Mouse (Mus musculus): ENCODE measurements around the gene Zfp64. TPM values are rescaled to one million over a fixed set of nuclear protein-coding genes. Genes with fewer than 3 reads are reported as not detected.

The Zfp64 gene
- polyA plus RNA-seq, 1 experiment from 2014 or later: 12.0 TPM

DNA sequence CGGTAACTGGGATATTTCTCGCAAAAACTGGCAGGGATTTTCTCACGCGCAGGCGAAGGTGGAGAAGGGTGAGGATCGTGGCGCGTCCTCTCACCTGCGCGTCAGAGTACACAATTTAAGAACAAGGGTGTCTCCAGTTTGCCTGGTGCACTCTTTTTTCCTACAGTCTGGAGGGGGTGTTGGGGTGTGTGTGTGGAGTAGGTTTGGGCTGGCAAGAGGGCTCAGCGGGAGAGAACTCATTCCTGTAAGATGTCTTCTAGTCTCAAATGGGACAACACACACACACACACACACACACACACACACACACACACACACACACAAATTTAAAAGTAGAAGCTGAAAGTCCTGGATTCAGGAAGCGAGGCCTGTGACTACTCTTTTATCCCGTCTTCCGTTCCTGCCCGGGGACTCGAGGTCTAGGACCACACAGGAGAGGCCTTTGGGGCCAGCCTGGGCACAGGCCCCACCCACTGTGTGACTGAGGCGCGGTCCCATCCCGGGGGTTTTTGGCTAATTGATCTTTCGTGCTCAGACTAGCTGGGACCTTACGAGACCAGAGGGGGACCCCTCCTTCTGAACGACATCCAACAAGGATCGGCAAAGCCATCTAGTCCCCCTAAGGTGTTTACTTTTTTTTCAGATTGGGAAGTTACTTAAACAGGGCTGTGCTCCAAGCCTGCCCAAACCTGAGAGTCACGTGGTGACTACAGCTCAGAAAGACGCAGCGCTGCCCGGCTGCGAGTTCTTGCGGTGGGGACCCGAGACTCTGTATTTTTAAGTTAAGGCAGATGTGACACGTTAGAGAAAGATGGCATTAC lies 42.3 kb downstream of the Zfp64 start:
- Histone ChIP-seq H3K27me3 (peaks cover 48% of the 10 kb centered on the region), H3K4me2 (peak overlapping the region; percentile 63), H3K4me3 (replicated peaks) (peak overlapping the region; percentile 45), H3K36me3 (no peaks in the 10 kb centered on the region), H3K27ac (no peak overlapping the region), H3K9me3 (replicated peaks) (no peaks in the 10 kb centered on the region), H3K4me1 (replicated peaks) (peaks cover 17% of the 10 kb centered on the region; the same call in 1 of the 2 replicates), H3K9ac (no peak overlapping the region)
- ATAC-seq (ENCODE audit: low read depth) (no peak), DNase-seq (no peak)
- WGBS (ENCODE audit: insufficient replicate concordance): 3% methylated on average over 31 of the region's 31 CpGs

DNA sequence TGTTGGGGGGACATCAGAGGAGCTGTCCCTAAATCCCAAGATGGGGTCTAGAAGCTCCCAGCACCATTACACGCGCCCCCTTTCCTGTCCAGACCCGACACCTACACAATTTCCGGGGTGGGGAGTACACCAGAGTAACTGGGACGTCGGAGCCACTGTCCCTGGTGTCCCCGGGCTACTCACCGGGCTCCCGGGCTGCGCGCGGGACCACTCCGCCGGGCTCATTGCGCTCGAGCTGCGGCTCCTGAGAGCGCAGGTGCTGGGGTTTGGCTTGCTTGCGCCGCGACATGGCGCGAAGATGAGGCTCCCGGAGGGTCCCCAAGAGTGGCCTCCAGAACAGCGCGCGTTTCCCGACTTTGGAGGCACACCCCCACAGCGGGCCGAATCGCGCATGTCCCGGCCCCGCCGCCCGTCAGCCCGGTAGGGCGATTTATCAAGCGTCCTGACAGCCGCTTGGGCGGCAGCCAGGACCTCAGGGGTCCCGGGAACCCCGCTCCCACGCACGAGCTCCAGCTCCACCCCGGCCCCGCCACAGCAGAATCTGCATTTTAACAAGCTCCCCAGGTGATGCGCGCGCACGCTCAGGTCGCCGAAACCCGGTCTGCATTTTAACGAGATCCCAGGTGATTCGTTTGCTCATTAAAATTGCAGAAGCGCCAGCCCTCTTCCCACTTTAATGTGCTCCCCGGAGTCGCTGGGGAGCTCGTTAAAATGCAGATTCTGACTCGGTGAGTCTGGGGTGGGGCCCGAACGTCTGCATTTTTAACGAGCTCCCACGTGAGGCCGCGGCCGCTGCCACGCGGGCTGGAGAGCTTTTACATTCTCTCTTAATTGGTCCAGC lies 43.1 kb downstream of the Zfp64 start:
- no peaks in the 10 kb centered on the region for H3K9me3 ChIP-seq (replicated peaks)
- no peak overlapping the region for H3K9ac ChIP-seq
- peak overlapping the region; percentile 45 for H3K4me3 ChIP-seq (replicated peaks)
- DNase-seq (no peak), ATAC-seq (ENCODE audit: low read depth) (no peak)
- WGBS (ENCODE audit: insufficient replicate concordance): under 1% methylated on average over 62 of the region's 70 CpGs
- H3K36me3 ChIP-seq: no peaks in the 10 kb centered on the region
- peaks cover 48% of the 10 kb centered on the region for H3K27me3 ChIP-seq
- peaks cover 17% of the 10 kb centered on the region; the same call in 1 of the 2 replicates for H3K4me1 ChIP-seq (replicated peaks)
- H3K27ac ChIP-seq: no peak overlapping the region
- H3K4me2 ChIP-seq: peak overlapping the region; percentile 63

DNA sequence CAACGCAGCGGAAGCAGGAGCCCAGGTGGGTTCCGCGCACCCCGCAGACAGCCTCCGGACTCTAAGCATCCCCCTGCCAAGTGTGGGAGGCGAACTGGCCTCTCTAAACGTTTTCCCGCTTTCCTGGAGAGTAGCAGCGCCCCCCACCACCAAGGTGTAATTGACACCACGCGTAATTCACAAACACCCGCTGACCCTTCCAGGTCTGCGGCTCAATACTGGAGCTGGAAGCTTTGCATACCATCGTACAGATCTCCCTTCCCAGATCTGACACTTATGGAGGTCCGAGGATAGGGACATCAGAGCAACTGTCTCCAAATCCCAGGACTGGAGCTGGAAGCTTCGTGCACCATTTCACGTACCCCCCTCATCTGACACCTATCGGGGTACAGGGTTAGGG lies 43.9 kb downstream of the Zfp64 start:
- ATAC-seq (ENCODE audit: low read depth) (no peak), DNase-seq (no peak)
- 4% methylated on average over 19 of the region's 19 CpGs for WGBS (ENCODE audit: insufficient replicate concordance)
- Histone ChIP-seq H3K4me1 (replicated peaks) (peaks cover 17% of the 10 kb centered on the region; the same call in 1 of the 2 replicates), H3K4me3 (replicated peaks) (peak overlapping the region; percentile 45; the same call in 1 of the 2 replicates), H3K4me2 (peak overlapping the region; percentile 63; the same call in 1 of the 2 replicates), H3K27ac (no peak overlapping the region), H3K36me3 (no peaks in the 10 kb centered on the region), H3K27me3 (peaks cover 48% of the 10 kb centered on the region), H3K9ac (no peak overlapping the region), H3K9me3 (replicated peaks) (no peaks in the 10 kb centered on the region)

DNA sequence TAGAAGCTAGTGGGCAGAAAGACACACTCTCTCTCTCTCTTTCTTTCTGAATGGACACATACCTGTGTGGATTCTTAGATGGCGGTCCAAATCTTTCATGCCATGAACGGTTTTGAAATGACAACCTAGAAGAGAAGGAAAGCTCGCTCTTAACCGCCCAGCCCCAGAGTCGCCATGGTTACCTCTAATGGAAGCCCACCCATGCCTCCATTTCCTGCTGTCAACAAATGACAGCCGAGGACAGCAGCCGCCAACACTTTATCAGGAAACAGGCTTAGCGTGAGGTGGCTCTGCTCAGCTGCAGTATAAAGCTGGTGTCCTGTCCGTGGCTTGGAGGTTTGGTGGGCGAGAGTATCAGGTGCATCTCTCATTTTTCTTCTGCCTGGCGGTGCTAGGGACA lies 49.4 kb downstream of the Zfp64 start:
- Histone ChIP-seq H3K4me2 (no peak overlapping the region), H3K4me3 (replicated peaks) (no peak overlapping the region), H3K36me3 (no peaks in the 10 kb centered on the region), H3K4me1 (replicated peaks) (no peaks in the 10 kb centered on the region), H3K9ac (no peak overlapping the region), H3K9me3 (replicated peaks) (no peaks in the 10 kb centered on the region), H3K27ac (no peak overlapping the region), H3K27me3 (peaks cover 17% of the 10 kb centered on the region)
- DNase-seq (no peak), ATAC-seq (ENCODE audit: low read depth) (no peak)
- WGBS (ENCODE audit: insufficient replicate concordance): 19% methylated on average over 11 of the region's 11 CpGs

DNA sequence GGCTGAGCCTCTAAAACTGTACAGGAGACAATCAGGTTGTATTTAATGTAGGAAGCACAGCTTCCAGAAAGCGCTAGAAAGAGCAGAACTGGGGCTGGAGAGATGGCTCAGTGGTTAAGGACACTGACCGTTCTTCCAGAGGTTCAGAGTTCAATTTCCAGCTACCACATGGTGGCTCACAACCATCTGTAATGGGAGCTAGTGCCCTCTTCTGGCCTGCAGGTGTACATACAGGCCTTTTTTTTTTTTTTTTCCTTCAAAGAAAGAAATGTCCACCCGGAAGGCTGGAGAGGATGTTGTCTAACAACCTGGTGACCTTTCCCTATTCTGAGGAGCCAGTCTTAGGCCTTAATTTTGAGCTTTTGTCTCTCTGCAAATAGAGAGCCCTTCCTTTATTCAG lies 50.5 kb downstream of the Zfp64 start:
- Histone ChIP-seq H3K27me3 (peaks cover 6% of the 10 kb centered on the region), H3K4me3 (replicated peaks) (no peak overlapping the region), H3K27ac (no peak overlapping the region), H3K36me3 (no peaks in the 10 kb centered on the region), H3K4me1 (replicated peaks) (no peaks in the 10 kb centered on the region), H3K9ac (no peak overlapping the region), H3K4me2 (no peak overlapping the region), H3K9me3 (replicated peaks) (no peaks in the 10 kb centered on the region)
- ATAC-seq (ENCODE audit: low read depth) (no peak), DNase-seq (no peak)
- 53% methylated on average over 3 of the region's 3 CpGs for whole genome bisulfite sequencing (ENCODE audit: insufficient replicate concordance)

DNA sequence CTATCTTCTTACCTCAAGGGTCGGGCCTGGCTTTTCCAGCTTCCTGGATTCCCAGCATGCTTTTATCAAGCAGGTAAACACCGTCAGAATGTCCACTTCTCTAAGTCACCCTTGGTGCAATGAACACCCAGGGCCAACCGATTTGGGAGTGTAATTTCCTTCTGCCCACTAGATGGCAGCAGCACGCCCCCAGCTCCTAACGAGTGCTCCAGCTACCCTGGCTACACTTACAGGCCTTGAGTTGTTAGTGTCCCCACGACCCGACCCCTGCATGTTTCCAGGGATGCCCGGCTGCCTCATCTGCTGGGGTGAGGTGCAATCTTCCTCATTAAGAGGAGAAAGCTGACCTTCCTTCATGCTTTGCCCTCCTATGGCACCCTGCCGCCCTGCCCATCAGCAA lies 51.2 kb downstream of the Zfp64 start:
- Histone ChIP-seq H3K36me3 (no peaks in the 10 kb centered on the region), H3K9me3 (replicated peaks) (no peaks in the 10 kb centered on the region), H3K9ac (no peak overlapping the region), H3K4me2 (no peak overlapping the region), H3K4me1 (replicated peaks) (no peaks in the 10 kb centered on the region), H3K4me3 (replicated peaks) (no peak overlapping the region), H3K27me3 (no peaks in the 10 kb centered on the region), H3K27ac (no peak overlapping the region)
- 12% methylated on average over 9 of the region's 9 CpGs for WGBS (ENCODE audit: insufficient replicate concordance)
- ATAC-seq (ENCODE audit: low read depth) (0 out of 2 replicates have a peak, but pooled peaks have one; percentile 54), DNase-seq (peak; percentile 42)

DNA sequence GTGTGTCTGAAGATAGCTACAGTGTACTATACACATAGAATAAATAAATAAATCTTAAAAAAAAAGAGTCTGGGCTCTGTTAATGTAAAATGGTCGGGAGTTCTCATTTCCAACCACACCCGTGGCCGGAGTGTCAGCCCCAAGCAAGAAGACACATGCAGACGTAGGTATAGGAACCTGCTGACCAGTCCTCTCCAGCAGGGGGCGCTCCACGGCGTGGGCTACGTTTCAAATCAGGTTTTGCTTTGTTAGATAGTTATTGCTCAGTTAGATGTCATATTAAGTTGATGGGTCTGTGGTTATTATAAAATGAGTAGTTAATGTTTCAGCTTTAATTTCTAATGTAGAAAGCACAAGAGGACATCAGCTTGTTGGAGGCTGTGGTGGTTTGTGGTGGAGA lies 52.8 kb downstream of the Zfp64 start:
- no peaks in the 10 kb centered on the region for H3K27me3 ChIP-seq
- H3K36me3 ChIP-seq: no peaks in the 10 kb centered on the region
- DNase-seq: peak; percentile 13
- no peaks in the 10 kb centered on the region for H3K9me3 ChIP-seq (replicated peaks)
- H3K9ac ChIP-seq: no peak overlapping the region
- WGBS (ENCODE audit: insufficient replicate concordance): 11% methylated on average over 8 of the region's 8 CpGs
- H3K4me2 ChIP-seq: no peak overlapping the region
- H3K4me1 ChIP-seq (replicated peaks): no peaks in the 10 kb centered on the region
- no peak overlapping the region for H3K4me3 ChIP-seq (replicated peaks)
- no peak for ATAC-seq (ENCODE audit: low read depth)
- H3K27ac ChIP-seq: no peak overlapping the region

DNA sequence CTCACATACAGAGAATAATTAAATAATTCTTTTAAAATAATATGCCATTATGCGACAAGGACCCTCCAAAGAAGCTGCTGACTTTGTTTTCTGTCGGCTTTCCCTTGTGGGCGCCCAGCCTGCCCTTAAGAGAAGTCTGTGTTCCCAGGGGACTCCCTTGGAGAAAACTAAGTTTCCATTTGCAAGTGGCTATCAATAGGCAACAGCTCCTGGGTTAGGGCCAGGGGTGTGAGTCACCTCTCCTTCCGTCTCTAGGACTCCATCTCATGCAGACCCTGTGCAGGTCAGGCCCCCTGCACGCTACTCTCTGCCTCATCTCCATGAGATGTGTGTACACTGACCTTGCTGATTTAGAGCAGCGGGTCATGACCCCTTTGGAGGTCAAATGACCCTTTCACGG lies 57.5 kb downstream of the Zfp64 start:
- Histone ChIP-seq H3K4me1 (replicated peaks) (no peaks in the 10 kb centered on the region), H3K4me2 (no peak overlapping the region), H3K27me3 (no peaks in the 10 kb centered on the region), H3K27ac (no peak overlapping the region), H3K4me3 (replicated peaks) (no peak overlapping the region), H3K9me3 (replicated peaks) (no peaks in the 10 kb centered on the region), H3K36me3 (no peaks in the 10 kb centered on the region), H3K9ac (no peak overlapping the region)
- 73% methylated on average over 7 of the region's 7 CpGs for WGBS (ENCODE audit: insufficient replicate concordance)
- no peak for ATAC-seq (ENCODE audit: low read depth)
- no peak for DNase-seq

DNA sequence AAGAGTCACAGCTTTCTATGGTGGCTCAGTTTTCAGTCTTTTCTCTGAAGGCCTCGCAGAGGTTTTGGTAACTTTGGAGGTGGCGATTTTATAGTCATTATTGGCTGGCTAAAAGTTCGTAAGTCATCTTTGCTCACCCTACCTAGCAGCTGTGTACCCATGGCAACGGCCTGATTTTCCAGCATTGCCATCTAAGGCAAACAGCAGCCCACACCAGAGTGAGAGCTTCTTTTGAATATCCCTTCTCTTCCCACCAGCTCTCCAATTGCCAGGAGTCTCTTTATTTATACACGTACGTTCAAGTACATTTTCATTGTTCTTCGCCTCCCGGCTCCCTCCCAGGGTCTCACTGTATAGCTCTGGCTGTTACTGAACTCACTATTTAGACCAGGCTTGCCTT lies 59.9 kb downstream of the Zfp64 start:
- H3K4me3 ChIP-seq (replicated peaks): no peak overlapping the region
- WGBS (ENCODE audit: insufficient replicate concordance): 75% methylated on average over 8 of the region's 8 CpGs
- H3K4me2 ChIP-seq: no peak overlapping the region
- no peaks in the 10 kb centered on the region for H3K27me3 ChIP-seq
- DNase-seq: no peak
- ATAC-seq (ENCODE audit: low read depth): no peak
- no peak overlapping the region for H3K9ac ChIP-seq
- H3K4me1 ChIP-seq (replicated peaks): no peaks in the 10 kb centered on the region
- no peaks in the 10 kb centered on the region for H3K9me3 ChIP-seq (replicated peaks)
- no peak overlapping the region for H3K27ac ChIP-seq
- H3K36me3 ChIP-seq: no peaks in the 10 kb centered on the region

DNA sequence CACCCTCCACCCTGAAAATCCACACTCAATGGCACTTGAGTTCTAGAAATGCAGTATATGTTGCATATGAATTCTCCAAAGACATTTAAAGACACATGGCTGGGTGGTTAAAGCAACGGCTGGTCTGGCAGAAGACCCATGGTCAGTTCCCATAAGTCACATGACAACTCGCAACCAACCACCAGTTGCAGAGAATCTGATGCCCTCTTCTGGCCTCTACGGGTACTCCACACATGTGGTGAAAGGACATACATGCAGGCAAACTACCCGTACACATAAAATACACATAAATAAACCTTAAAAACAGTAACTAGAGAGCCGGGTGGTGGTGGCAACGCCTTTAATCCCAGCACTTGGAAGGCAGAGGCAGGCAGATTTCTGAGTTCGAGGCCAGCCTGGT lies 60.6 kb downstream of the Zfp64 start:
- no peak for DNase-seq
- 72% methylated on average over 7 of the region's 7 CpGs for WGBS (ENCODE audit: insufficient replicate concordance)
- Histone ChIP-seq H3K27ac (no peak overlapping the region), H3K4me1 (replicated peaks) (no peaks in the 10 kb centered on the region), H3K4me2 (no peak overlapping the region), H3K9ac (no peak overlapping the region), H3K4me3 (replicated peaks) (no peak overlapping the region), H3K9me3 (replicated peaks) (no peaks in the 10 kb centered on the region), H3K27me3 (no peaks in the 10 kb centered on the region), H3K36me3 (no peaks in the 10 kb centered on the region)
- ATAC-seq (ENCODE audit: low read depth): no peak

DNA sequence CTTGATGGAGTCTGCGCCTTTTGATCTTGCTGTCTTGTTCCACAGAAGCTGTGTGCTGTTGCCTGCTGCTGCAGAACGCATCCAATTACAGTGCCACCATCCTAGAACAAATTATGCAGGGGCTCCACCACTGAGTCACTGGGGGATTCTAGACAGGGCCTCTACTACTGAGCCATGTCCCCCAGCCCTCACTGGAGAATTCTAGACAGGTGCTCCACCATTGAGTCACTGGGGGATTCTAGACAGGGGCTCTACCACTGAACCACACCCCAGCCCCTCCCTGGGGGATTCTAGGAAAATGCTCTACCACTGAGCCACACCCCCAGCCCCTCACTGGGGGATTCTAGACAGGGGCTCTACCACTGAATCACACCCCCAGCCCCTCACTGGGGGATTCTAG lies 63.3 kb downstream of the Zfp64 start:
- no peaks in the 10 kb centered on the region for H3K27me3 ChIP-seq
- no peak overlapping the region for H3K4me2 ChIP-seq
- H3K9me3 ChIP-seq (replicated peaks): no peaks in the 10 kb centered on the region
- no peak overlapping the region for H3K4me3 ChIP-seq (replicated peaks)
- H3K27ac ChIP-seq: no peak overlapping the region
- H3K9ac ChIP-seq: no peak overlapping the region
- ATAC-seq (ENCODE audit: low read depth): no peak
- WGBS (ENCODE audit: insufficient replicate concordance): 70% methylated on average over 2 of the region's 2 CpGs
- no peaks in the 10 kb centered on the region for H3K36me3 ChIP-seq
- DNase-seq: no peak
- H3K4me1 ChIP-seq (replicated peaks): no peaks in the 10 kb centered on the region
